Mouse (Mus musculus): ENCODE results near the gene Ptgr1.

GRCm38 (mm10) chr4:58963271-58963670 lies 23.6 kb downstream of the Ptgr1 start:
- TF ChIP-seq POLR2A (IDR thresholded peaks at IDR 0.05; ENCODE audit: borderline replicate concordance, control insufficient read depth, low read depth, low read length), result no peak
- TF ChIP-seq CTCF (IDR thresholded peaks at IDR 0.05; ENCODE audit: control insufficient read depth, insufficient read depth, low read length), result no peak
